Mouse (Mus musculus) bone marrow macrophage, adult 2 months (primary cell): Measurements from ENCODE around the gene Pgd. TPM values are rescaled to one million over a fixed set of nuclear protein-coding genes. Genes with fewer than 3 reads are reported as not detected.
"Not testable (repeated sequence)": the region's sequence is repeated elsewhere in the genome, so short reads cannot be mapped to it uniquely, and the experiment has no call there.

Experiments
- H3K27ac ChIP-seq: 2 replicates; pipeline ENCODE4 v1.5.1; 2012; ENCODE audit warnings: low read depth, low read length; ENCODE audit not compliant: insufficient read depth
- H3K4me1 ChIP-seq: 2 replicates; pipeline ENCODE4 v1.6.1; 2012; ENCODE audit warnings: low read length; ENCODE audit not compliant: control insufficient read depth, insufficient read depth
- H3K4me3 ChIP-seq: 2 replicates; pipeline ENCODE4 v1.5.1; 2012; ENCODE audit warnings: mild to moderate bottlenecking, low read length, moderate library complexity; ENCODE audit not compliant: insufficient read depth
- CTCF ChIP-seq: IDR thresholded peaks from 2 replicates; pipeline ENCODE4 v1.5.1; 2012; ENCODE audit warnings: low read depth, mild to moderate bottlenecking, low read length, moderate library complexity
- POLR2A ChIP-seq: IDR thresholded peaks from 2 replicates; pipeline ENCODE4 v1.6.1; 2012; ENCODE audit warnings: mild to moderate bottlenecking, low read depth, low read length, borderline replicate concordance
- polyA plus RNA-seq: library from polyadenylated mRNA; stranded (reverse); fragments of >200 nt; gene quantifications from 2 replicates; pipeline ENCODE4 v1.2.4, GENCODE M21; 2012; ENCODE audit not compliant: missing spikeins, insufficient read depth, insufficient read length

Gene Pgd
- polyA plus RNA-seq, 1 experiment = 378 TPM

DNA sequence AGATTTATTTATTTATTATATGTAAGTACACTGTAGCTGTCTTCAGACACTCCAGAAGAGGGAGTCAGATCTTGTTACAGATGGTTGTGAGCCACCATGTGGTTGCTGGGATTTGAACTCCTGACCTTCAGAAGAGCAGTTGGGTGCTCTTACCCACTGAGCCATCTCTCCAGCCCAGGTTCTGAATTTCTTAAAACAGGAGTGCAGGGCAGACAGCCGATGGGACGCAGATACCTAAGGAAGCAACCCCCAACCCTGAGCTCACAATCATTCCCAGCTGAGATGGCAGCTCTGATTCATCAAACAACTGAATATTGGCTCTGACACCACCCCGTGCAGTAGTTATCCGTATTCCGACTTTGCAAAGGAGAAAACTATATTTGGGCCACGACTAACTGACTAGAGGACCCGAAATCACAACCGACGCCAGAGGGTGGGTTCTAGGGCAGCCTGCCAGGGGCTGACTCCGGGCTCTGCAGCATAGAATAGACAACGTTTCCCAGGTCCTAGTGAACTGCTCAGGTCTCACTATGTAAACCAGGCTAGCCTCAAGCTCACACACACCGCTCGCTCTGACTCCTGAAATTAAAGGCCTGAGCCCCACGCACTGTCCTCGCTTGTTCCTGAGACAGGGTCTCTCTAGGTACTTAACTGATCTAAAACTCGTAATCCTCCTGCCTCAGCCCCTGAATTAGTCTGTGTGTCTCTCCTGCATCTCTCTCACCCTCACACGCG, 30.3 kb downstream of the Pgd start:
- H3K27ac ChIP-seq = no peak overlapping the region
- TF ChIP-seq POLR2A (no peak), CTCF (no peak)
- peaks cover 4% of the 10 kb centered on the region for H3K4me1 ChIP-seq
- H3K4me3 ChIP-seq = peak overlapping the region; percentile 61

DNA sequence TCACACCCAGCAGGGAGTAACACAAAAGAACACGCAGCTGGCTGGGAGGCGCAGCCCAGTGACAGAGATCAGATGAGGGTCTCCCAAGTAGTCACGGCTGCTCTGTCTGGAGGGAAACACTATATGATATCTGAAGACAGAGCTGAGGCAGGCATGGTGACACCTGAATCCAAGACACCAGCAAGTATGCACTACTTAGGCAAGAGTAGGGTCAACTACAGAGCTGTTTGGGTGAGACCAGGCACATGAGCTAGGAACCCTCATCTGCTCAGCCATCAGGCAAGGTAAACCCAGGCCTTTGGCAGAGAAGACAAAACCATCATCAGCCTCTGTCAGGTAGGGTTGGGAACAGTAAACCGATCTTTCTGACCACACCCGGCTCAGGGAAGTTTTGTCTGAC, 33.2 kb downstream of the Pgd start:
- no peak overlapping the region for H3K27ac ChIP-seq
- H3K4me1 ChIP-seq = peaks cover 4% of the 10 kb centered on the region
- no peak overlapping the region for H3K4me3 ChIP-seq
- TF ChIP-seq POLR2A (no peak), CTCF (no peak)

DNA sequence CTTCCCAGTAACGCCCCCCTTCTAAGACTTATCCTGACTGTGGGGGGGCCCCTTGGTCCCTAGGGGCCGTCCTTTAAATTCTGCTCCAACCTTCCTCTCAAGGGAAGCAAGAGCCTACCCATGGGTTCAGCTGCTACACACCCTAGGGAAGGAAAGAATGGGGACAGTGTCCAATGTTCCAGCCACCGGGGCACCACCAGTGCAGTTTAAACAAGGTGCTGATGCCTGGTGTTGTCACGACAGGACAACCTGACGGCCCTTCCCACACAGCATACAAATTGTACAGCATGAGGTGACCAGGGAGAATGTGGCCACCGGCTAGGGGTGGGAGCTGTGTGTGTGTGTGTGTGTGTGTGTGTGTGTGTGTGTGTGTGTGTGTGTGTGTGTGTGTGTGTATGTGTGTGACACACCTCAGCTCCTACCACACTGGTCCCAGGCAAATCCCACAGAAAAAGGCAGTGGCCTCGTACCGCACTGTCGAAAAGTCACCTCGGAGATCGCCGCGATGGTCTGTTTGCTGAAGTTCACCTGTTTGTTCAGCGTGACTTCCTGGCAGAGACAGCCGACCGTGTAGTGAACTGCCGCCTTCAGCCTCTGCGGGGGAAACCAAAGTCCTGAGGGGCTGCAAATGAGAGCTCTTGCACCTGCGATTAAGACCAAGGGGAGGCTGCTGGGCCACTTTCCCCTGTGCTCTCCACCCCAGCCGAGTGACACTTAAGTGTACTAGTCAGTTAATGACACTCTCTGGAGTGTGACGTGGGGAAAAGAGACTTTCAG, 34.6 kb downstream of the Pgd start:
- no peak for TF ChIP-seq CTCF
- no peak for TF ChIP-seq POLR2A
- H3K4me3 ChIP-seq = no peak overlapping the region
- no peak overlapping the region for H3K27ac ChIP-seq
- peaks cover 4% of the 10 kb centered on the region for H3K4me1 ChIP-seq

DNA sequence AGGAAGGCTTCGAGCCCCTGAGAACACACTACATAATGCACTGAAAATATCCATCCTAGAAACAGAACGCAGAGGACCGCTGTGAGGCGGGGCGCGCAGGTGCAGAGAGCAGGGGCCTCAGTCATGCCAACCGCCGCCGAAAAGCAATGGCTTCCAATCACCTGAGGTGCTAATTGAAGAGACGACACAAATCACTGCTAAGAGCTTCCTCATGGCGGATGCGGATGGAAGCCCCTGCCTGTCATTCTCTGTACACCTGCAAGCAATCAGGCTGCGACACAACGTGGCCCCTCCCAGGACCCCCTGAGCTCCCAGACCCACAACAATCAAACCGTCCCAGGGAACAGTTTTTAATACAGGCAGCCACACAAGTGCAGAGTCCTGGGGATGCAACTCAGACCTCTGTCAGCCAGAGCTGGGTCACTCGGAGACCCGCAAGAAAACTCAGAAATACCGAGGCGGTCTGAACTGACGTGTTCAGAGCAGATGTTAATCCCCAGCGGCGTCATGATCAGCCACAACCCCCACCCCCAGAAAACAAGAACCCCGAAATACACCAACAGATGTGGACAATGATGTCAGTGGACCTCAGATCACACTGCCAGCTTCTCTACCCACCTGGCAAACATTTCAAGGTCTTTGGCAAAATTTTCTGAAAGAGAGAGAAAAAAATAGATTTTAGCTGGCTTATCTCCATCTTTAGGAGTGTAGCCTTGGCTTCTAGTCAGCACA, 35.4 kb downstream of the Pgd start:
- Histone ChIP-seq H3K4me3 (no peak overlapping the region), H3K27ac (no peak overlapping the region), H3K4me1 (no peaks in the 10 kb centered on the region; the same call in 1 of the 2 replicates)
- TF ChIP-seq POLR2A (no peak), CTCF (no peak)

DNA sequence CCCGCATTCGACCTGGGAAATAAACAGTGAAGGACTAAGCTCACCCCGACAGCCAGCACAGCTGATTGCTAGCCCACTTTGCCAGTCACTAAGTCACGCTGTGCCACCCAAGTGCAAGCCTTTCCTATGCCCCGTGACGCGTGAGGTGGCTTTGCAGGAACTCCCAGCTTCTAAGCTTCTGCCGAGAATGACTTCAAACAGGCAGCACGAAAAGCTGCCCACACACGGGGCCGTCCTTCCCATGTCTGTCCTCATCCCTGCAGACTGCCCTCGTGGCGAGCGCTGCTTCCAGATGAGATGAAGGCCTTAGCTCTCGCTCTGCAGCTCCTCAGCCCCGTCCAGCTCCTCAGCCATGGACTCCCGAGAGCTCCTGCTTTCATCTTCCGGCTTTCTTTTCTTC, 38.1 kb downstream of the Pgd start:
- Histone ChIP-seq H3K4me3 (no peak overlapping the region), H3K4me1 (no peaks in the 10 kb centered on the region), H3K27ac (no peak overlapping the region)
- TF ChIP-seq CTCF (no peak), POLR2A (no peak)

DNA sequence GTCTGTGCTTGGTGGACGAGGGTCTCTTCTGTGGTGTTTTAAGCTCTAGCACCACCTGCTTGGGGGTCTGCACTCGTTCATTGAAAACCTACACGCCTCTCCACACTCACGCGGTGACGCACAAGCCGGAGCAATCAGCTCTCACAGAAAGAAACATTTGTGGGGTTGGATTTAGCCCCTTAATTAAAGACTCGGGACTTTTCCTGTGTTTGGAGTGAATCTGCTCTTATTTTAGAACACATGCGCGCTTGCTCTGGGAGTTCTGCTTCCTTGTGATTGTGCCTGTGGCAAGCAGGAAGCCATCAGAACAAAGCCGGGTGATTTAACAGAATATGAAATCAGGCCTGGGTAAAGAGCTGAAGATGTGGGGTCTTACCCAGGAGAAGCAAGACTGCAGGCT, 39.9 kb downstream of the Pgd start, which contains the start of gene Cort:
Cort (minus strand) TSS at position 101 of the 400 bp plus-strand sequence.
- no peak for TF ChIP-seq CTCF
- no peak for TF ChIP-seq POLR2A
- Histone ChIP-seq H3K4me1 (no peaks in the 10 kb centered on the region), H3K27ac (no peak within 1 kb of the TSS), H3K4me3 (no peak within 1 kb of the TSS)

DNA sequence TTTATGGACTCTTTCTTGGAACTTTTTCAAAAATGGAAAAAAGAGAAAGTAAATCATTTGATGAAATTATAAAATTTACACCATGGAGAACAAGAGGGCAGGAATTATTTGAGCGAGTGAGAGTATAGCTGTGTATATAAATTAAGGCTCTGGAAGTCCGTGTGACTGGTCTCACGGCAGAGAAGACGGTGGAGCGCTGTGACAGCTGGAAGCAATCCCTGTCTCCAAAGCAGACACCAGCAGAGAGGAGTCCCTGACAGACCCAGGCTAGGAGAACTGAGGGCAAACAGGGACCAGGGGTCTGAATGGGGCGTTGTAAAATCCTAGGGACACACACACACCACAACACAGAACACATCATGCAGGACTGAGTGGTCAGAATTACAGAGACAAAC, 40.5 kb downstream of the Pgd start:
- Histone ChIP-seq H3K27ac (no peak overlapping the region), H3K4me1 (no peaks in the 10 kb centered on the region), H3K4me3 (no peak overlapping the region)
- no peak for TF ChIP-seq CTCF
- no peak for TF ChIP-seq POLR2A

DNA sequence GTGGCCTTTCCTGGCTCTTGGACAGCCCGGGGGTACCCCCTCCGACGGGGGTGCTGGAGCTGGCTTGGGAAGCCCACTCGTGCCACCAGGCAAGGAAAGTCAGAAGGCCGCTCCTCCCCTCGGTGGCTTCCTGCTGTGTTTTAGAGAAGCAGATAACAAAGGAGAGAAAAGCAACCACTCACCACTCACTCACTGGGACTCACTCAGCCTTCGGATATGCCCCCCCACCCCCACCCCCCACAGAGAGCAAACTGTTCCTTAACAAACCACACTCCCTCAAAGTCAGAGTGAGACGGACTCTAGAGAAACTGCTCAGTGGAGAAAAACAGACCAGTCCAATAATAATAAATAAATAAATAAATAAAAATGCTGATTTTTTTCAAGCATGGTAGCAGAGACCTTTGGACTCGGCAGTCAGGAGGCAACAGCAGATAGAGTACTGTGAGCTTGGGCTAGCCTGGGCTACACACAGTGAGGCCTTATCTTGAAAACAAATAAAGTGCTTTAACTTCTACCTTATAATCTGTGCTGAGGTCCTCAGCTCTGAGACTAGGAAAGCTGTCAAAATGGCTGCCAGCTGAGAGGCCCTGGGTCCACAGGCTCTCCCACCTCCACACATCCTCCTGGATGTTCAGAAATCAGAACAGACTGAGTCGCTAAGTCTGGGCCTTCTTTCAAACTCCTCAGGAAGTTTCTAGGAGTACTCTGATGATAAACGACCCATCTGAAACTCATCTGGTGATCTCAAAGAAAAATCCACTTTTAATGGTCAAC, 41.0 kb downstream of the Pgd start:
- no peak overlapping the region for H3K4me3 ChIP-seq
- H3K27ac ChIP-seq = no peak overlapping the region
- no peaks in the 10 kb centered on the region for H3K4me1 ChIP-seq
- no peak for TF ChIP-seq POLR2A
- no peak for TF ChIP-seq CTCF

DNA sequence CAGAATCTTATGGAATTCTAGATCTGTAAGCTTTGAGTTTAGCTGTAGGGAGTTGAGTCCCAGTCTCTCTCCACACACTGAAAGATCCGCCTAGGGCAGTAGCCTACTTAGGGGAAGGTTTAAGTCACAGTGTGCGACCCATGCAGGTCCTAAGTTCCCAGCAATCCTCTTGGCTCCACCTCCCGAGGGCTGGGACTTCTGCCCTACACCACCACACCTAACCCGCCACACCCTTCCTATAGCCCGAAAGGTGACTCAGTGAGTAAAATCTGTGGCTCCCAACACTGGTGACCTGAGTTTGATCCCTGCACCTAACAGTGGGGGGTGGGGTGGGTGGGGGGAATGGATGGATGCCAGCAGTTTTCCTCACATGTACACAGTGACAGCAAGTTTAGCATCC, 43.1 kb downstream of the Pgd start:
- H3K4me1 ChIP-seq = peaks cover 11% of the 10 kb centered on the region
- H3K4me3 ChIP-seq = no peak overlapping the region
- H3K27ac ChIP-seq = no peak overlapping the region
- TF ChIP-seq CTCF (no peak), POLR2A (no peak)

DNA sequence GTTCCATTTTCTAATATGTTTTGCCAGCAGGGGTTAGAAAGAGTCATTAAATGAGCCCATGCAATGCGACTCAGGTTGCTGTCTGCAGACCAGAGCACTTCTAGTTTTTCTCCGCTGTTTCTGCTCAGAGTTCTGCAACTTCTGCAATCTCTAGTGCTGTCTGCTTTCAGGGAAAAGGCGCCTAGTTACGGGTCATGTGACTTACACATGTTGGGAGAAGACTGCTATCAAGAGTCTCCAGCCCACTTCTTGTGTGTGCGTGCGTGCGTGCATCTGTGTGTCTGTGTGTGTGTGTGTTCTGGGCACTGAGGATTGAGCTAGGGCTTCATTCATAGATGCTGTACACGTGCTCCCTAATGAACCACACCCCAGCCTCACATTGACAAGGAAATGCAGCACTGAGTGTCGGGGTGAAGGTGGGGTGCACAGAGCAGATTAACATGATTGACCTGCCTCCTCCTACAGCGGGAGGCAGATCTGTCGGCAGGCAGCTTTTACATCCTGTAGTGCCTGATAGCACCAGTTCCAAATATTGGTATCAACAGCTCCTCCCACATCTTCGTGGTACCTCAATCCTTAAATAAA, 46.5 kb downstream of the Pgd start:
- Histone ChIP-seq H3K27ac (peak overlapping the region; percentile 14; the same call in 1 of the 2 replicates), H3K4me1 (peaks cover 11% of the 10 kb centered on the region)
- H3K4me3 ChIP-seq = not testable (repeated sequence)
